ENCODE assay signal across 11 mouse cellular contexts in genomic region chr7:88187555-88187954, GRCm38 (mm10).
"Had no signal": no experiment of that assay in that cellular context is flagged by ENCODE, and none has a peak within 500 bp of the region (broad histone marks: within the 10 kb centered on the region; RNA-seq: fewer than 3 reads in every experiment).

No protein-coding gene starts in this region.

- H3K27me3 ChIP-seq: limb, embryonic 12.5 days; liver, embryonic 13.5 days; midbrain, embryonic 13.5 days had no signal

- H3K9ac ChIP-seq: limb, embryonic 12.5 days; liver, embryonic 13.5 days; liver, postnatal 0 days; midbrain, embryonic 13.5 days had no signal

- H3K9me3 ChIP-seq: limb, embryonic 12.5 days; liver, embryonic 13.5 days; midbrain, embryonic 13.5 days had no signal

- H3K4me2 ChIP-seq: limb, embryonic 12.5 days; liver, embryonic 13.5 days; midbrain, embryonic 13.5 days had no signal

- DNase-seq: kidney, postnatal 10 days; liver; liver, embryonic 13.5 days; liver, postnatal 0 days; lung, postnatal 36 days; right cerebral cortex, postnatal 25 days; thymus, postnatal 4 days had no signal

- H3K36me3 ChIP-seq: limb, embryonic 12.5 days; liver, embryonic 13.5 days; midbrain, embryonic 13.5 days had no signal

- H3K27ac ChIP-seq: left cerebral cortex, adult 2 months; limb, embryonic 12.5 days; liver, embryonic 13.5 days; midbrain, embryonic 13.5 days; stomach, postnatal 0 days had no signal

- H3K4me1 ChIP-seq: limb, embryonic 12.5 days; liver, embryonic 13.5 days; midbrain, embryonic 13.5 days had no signal

- H3K4me3 ChIP-seq: left cerebral cortex, adult 2 months; limb, embryonic 12.5 days; liver, embryonic 13.5 days; midbrain, embryonic 13.5 days had no signal

- ATAC-seq: liver, postnatal 0 days; midbrain, embryonic 13.5 days had no signal
